Mouse (Mus musculus) hindbrain, embryonic 11.5 days (tissue): ENCODE results near the gene AC153137.1. TPM values are rescaled to one million over a fixed set of nuclear protein-coding genes. Genes with fewer than 3 reads are reported as not detected.
A peak's percentile ranks its signal among the peaks of the same experiment; 100 is the strongest.
"Not testable (repeated sequence)": the region's sequence is repeated elsewhere in the genome, so short reads cannot be mapped to it uniquely, and the experiment has no call there.

ENCODE experiments used
- ATAC-seq: fragments of 200-750 bp; cut with Nextera tagmentation; 2 replicates; pipeline ENCODE4 v1.8.0; 2017; ENCODE audit warnings: mild to moderate bottlenecking, moderate TSS enrichment, moderate library complexity; ENCODE audit not compliant: low FRiP score
- DNase-seq: peaks from one replicate; pipeline ENCODE4 v3.0.0-alpha.2; 2015; ENCODE audit warnings: low spot score
- H3K27ac ChIP-seq: fragments of 300-500 bp; sonication (generic); 2 replicates; pipeline ENCODE4 v1.5.1; 2014; ENCODE audit warnings: mild to moderate bottlenecking, low read depth, low read length
- H3K27me3 ChIP-seq: fragments of 300-500 bp; sonication (generic); 2 replicates; pipeline ENCODE4 v1.6.1; 2014; ENCODE audit warnings: mild to moderate bottlenecking, low read length, moderate library complexity, mixed read lengths; ENCODE audit not compliant: control insufficient read depth, insufficient read depth
- H3K36me3 ChIP-seq: fragments of 300-500 bp; sonication (generic); 2 replicates; pipeline ENCODE4 v1.6.1; 2014; ENCODE audit warnings: mild to moderate bottlenecking, low read length, moderate library complexity, mixed read lengths; ENCODE audit not compliant: control insufficient read depth, insufficient read depth
- H3K4me1 ChIP-seq: fragments of 300-500 bp; sonication (generic); replicated peaks from 2 replicates; pipeline ENCODE4 v1.6.1; 2014; ENCODE audit warnings: low read length, mixed read lengths; ENCODE audit not compliant: control insufficient read depth, insufficient read depth
- H3K4me2 ChIP-seq: fragments of 300-500 bp; sonication (generic); replicated peaks from 2 replicates; pipeline ENCODE4 v1.6.1; 2014; ENCODE audit warnings: mild to moderate bottlenecking, low read depth, low read length
- H3K4me3 ChIP-seq: fragments of 300-500 bp; sonication (generic); 2 replicates; pipeline ENCODE4 v1.5.1; 2014; ENCODE audit warnings: low read depth, low read length
- H3K9ac ChIP-seq: fragments of 300-500 bp; sonication (generic); 2 replicates; pipeline ENCODE4 v1.6.1; 2014; ENCODE audit warnings: low read depth, low read length
- H3K9me3 ChIP-seq: fragments of 300-500 bp; sonication (generic); 2 replicates; pipeline ENCODE4 v1.6.1; 2016; ENCODE audit warnings: low read length; ENCODE audit not compliant: control insufficient read depth
- WGBS: fragments of 180-500 bp; shearing (Covaris S2); extraction: QIAGEN DNeasy Blood & Tissue Kit; methylation state at CpG from one replicate; pipeline ENCODE4 v1.1.7; 2014; 5-methylcytosine and 5-hydroxymethylcytosine counted together
- polyA plus RNA-seq: library from polyadenylated mRNA; unstranded; fragments of >200 nt; fragmentation: Nextera tagmentation; extraction: Ambion mirVana; gene quantifications from 2 replicates; pipeline ENCODE4 v1.2.1, GENCODE M21; 2014

Gene AC153137.1
- not detected in 2 replicates for polyA plus RNA-seq

- H3K4me1 ChIP-seq, H3K27ac ChIP-seq, DNase-seq, H3K27me3 ChIP-seq, H3K9ac ChIP-seq, H3K36me3 ChIP-seq, H3K4me2 ChIP-seq, ATAC-seq, H3K9me3 ChIP-seq, H3K4me3 ChIP-seq: not testable (repeated sequence)
- WGBS: 93% methylated on average over 6 of the region's 6 CpGs
These were observed at the start of gene AC153137.1 for GRCm38 (mm10) chr1:30977868-30978267. TSS of gene AC153137.1 (minus strand) at chr1:30977968.

GRCm38 (mm10) chr1:31023173-31023572 is 45.4 kb upstream of the AC153137.1 start:
- no peaks in the 10 kb centered on the region for H3K36me3 ChIP-seq
- H3K9ac ChIP-seq: no peak overlapping the region
- no peak overlapping the region for H3K4me3 ChIP-seq
- H3K4me1 ChIP-seq: no peaks in the 10 kb centered on the region
- H3K4me2 ChIP-seq: no peak overlapping the region
- H3K27me3 ChIP-seq: no peaks in the 10 kb centered on the region
- no peak for ATAC-seq
- DNase-seq: no peak
- H3K27ac ChIP-seq: no peak overlapping the region
- no peaks in the 10 kb centered on the region for H3K9me3 ChIP-seq

- no peaks in the 10 kb centered on the region for H3K4me1 ChIP-seq
- H3K27ac ChIP-seq: no peak overlapping the region
- no peaks in the 10 kb centered on the region for H3K27me3 ChIP-seq
- no peak overlapping the region for H3K4me2 ChIP-seq
- no peaks in the 10 kb centered on the region for H3K36me3 ChIP-seq
- H3K9ac ChIP-seq: no peak overlapping the region
- DNase-seq (no peak), ATAC-seq (no peak)
- H3K9me3 ChIP-seq: no peaks in the 10 kb centered on the region
- WGBS: 86% methylated on average over 6 of the region's 6 CpGs
- no peak overlapping the region for H3K4me3 ChIP-seq
These were observed 41.5 kb upstream of the AC153137.1 start for GRCm38 (mm10) chr1:31019283-31019682.

GRCm38 (mm10) chr1:31017377-31017776 is 39.6 kb upstream of the AC153137.1 start:
- ATAC-seq: no peak
- H3K36me3 ChIP-seq: no peaks in the 10 kb centered on the region
- 82% methylated on average over 5 of the region's 5 CpGs for WGBS

GRCm38 (mm10) chr1:31016068-31016467 is 38.3 kb upstream of the AC153137.1 start:
- 90% methylated on average over 6 of the region's 6 CpGs for WGBS
- no peak overlapping the region for H3K27ac ChIP-seq
- no peak overlapping the region for H3K4me2 ChIP-seq
- no peak overlapping the region for H3K4me3 ChIP-seq
- H3K36me3 ChIP-seq: no peaks in the 10 kb centered on the region
- H3K9me3 ChIP-seq: no peaks in the 10 kb centered on the region
- H3K9ac ChIP-seq: no peak overlapping the region
- no peak for ATAC-seq
- no peaks in the 10 kb centered on the region for H3K4me1 ChIP-seq
- no peak for DNase-seq
- no peaks in the 10 kb centered on the region for H3K27me3 ChIP-seq

More at GRCm38 (mm10) chr1:31017377-31017776, 39.6 kb upstream of the AC153137.1 start:
- Histone ChIP-seq H3K4me3 (no peak overlapping the region), H3K27me3 (no peaks in the 10 kb centered on the region), H3K9me3 (no peaks in the 10 kb centered on the region), H3K4me1 (no peaks in the 10 kb centered on the region), H3K27ac (no peak overlapping the region), H3K4me2 (no peak overlapping the region), H3K9ac (no peak overlapping the region)
- DNase-seq: no peak

- Histone ChIP-seq H3K4me1 (no peaks in the 10 kb centered on the region), H3K9ac (no peak overlapping the region), H3K36me3 (no peaks in the 10 kb centered on the region), H3K27ac (no peak overlapping the region), H3K4me3 (no peak overlapping the region), H3K4me2 (no peak overlapping the region), H3K9me3 (no peaks in the 10 kb centered on the region), H3K27me3 (no peaks in the 10 kb centered on the region)
- 80% methylated on average over 2 of the region's 2 CpGs for WGBS
- ATAC-seq: no peak
- no peak for DNase-seq
These were observed 37.5 kb upstream of the AC153137.1 start for GRCm38 (mm10) chr1:31015261-31015660.

- not testable (repeated sequence) for H3K27me3 ChIP-seq, H3K4me2 ChIP-seq, H3K4me1 ChIP-seq, H3K4me3 ChIP-seq, H3K9me3 ChIP-seq, H3K9ac ChIP-seq, DNase-seq, H3K27ac ChIP-seq, ATAC-seq, H3K36me3 ChIP-seq
- WGBS: 85% methylated on average over 7 of the region's 7 CpGs
These were observed 529 bp downstream of the AC153137.1 start for GRCm38 (mm10) chr1:30977239-30977638.

- Histone ChIP-seq H3K4me1 (no peaks in the 10 kb centered on the region), H3K27ac (no peak overlapping the region), H3K9ac (no peak overlapping the region), H3K27me3 (no peaks in the 10 kb centered on the region), H3K4me3 (no peak overlapping the region), H3K4me2 (no peak overlapping the region), H3K9me3 (no peaks in the 10 kb centered on the region), H3K36me3 (no peaks in the 10 kb centered on the region)
- DNase-seq: no peak
- ATAC-seq: no peak
- WGBS: 86% methylated on average over 2 of the region's 2 CpGs
These were observed 26.0 kb downstream of the AC153137.1 start for GRCm38 (mm10) chr1:30951795-30952194.

- Histone ChIP-seq H3K36me3 (no peaks in the 10 kb centered on the region), H3K9me3 (no peaks in the 10 kb centered on the region), H3K4me2 (peak overlapping the region; percentile 48), H3K4me1 (no peaks in the 10 kb centered on the region), H3K27ac (peak overlapping the region; percentile 97), H3K9ac (peak overlapping the region; percentile 78), H3K4me3 (peak overlapping the region; percentile 92), H3K27me3 (no peaks in the 10 kb centered on the region)
- DNase-seq (peak; percentile 42), ATAC-seq (no peak)
- WGBS: 55% methylated on average over 5 of the region's 5 CpGs
These were observed 27.3 kb downstream of the AC153137.1 start for GRCm38 (mm10) chr1:30950456-30950835.
